Mouse (Mus musculus) granulocyte monocyte progenitor cell, adult 5-6 weeks (primary cell): ENCODE data around the gene Npffr2. TPM values are rescaled to one million over a fixed set of nuclear protein-coding genes. Genes with fewer than 3 reads are reported as not detected.

Experiments used
- total RNA-seq, 2 experiments: library from RNA; stranded (forward) in 1 of 2; stranded (reverse) in 1 of 2; fragments of 200-712, 200-1000 nt in 1 of 2; fragments of >200 nt in 1 of 2; fragmentation: Nextera tagmentation in 1 of 2; gene quantifications; 2 replicates each; pipeline ENCODE4 v1.2.3; 2014 to 2017

The Npffr2 gene
- total RNA-seq, 2 experiments from 2014 or later = not detected

Other genes with a start within 250 kb of the Npffr2 start
- gene Gc, start 69.5 kb upstream of the Npffr2 start, total RNA-seq (2014; fragmentation: Nextera tagmentation) = not detected in 2 replicates
- gene Gc, start 69.5 kb upstream of the Npffr2 start, total RNA-seq (2017) = not detected in 2 replicates